Mouse (Mus musculus) urinary bladder, postnatal 10 days (tissue): ENCODE results near the gene Nt5e.

Experiments
- DNase-seq: peaks from one replicate; pipeline ENCODE4 v3.0.0; 2022; ENCODE audit warnings: low spot score

The Nt5e gene

GRCm38 (mm10) chr9:88346857-88347256 lies 19.9 kb downstream of the Nt5e start:
- no peak for DNase-seq

GRCm38 (mm10) chr9:88348623-88349022 lies 21.6 kb downstream of the Nt5e start:
- no peak for DNase-seq

GRCm38 (mm10) chr9:88350317-88350716 lies 23.3 kb downstream of the Nt5e start:
- no peak for DNase-seq

GRCm38 (mm10) chr9:88351163-88351562 lies 24.2 kb downstream of the Nt5e start:
- DNase-seq = no peak

- DNase-seq = no peak
Measured at GRCm38 (mm10) chr9:88352741-88353140, 25.7 kb downstream of the Nt5e start.

- DNase-seq = no peak
Measured at GRCm38 (mm10) chr9:88353459-88353858, 26.5 kb downstream of the Nt5e start.

GRCm38 (mm10) chr9:88357173-88357572 lies 30.2 kb downstream of the Nt5e start:
- DNase-seq = no peak

GRCm38 (mm10) chr9:88359140-88359539 lies 32.1 kb downstream of the Nt5e start:
- no peak for DNase-seq

- no peak for DNase-seq
Measured at GRCm38 (mm10) chr9:88361211-88361909, 34.4 kb downstream of the Nt5e start.

- DNase-seq = no peak
Measured at GRCm38 (mm10) chr9:88362055-88362850, 35.3 kb downstream of the Nt5e start.

GRCm38 (mm10) chr9:88363102-88363501 lies 36.1 kb downstream of the Nt5e start:
- DNase-seq = no peak

GRCm38 (mm10) chr9:88366308-88366707 lies 39.3 kb downstream of the Nt5e start:
- DNase-seq = no peak

- DNase-seq = no peak
Measured at GRCm38 (mm10) chr9:88366819-88367218, 39.8 kb downstream of the Nt5e start.

GRCm38 (mm10) chr9:88367322-88367721 lies 40.3 kb downstream of the Nt5e start:
- DNase-seq = no peak

- DNase-seq = no peak
Measured at GRCm38 (mm10) chr9:88367751-88368150, 40.8 kb downstream of the Nt5e start.

- DNase-seq = no peak
Measured at GRCm38 (mm10) chr9:88368476-88368875, 41.5 kb downstream of the Nt5e start.

GRCm38 (mm10) chr9:88369666-88370065 lies 42.7 kb downstream of the Nt5e start:
- DNase-seq = no peak

- DNase-seq = no peak
Measured at GRCm38 (mm10) chr9:88371201-88371600, 44.2 kb downstream of the Nt5e start.

- DNase-seq = no peak
Measured at GRCm38 (mm10) chr9:88373001-88373400, 46.0 kb downstream of the Nt5e start.

- DNase-seq = no peak
Measured at GRCm38 (mm10) chr9:88377483-88377882, 50.5 kb downstream of the Nt5e start.

GRCm38 (mm10) chr9:88379057-88379456 lies 52.1 kb downstream of the Nt5e start:
- DNase-seq = no peak

- no peak for DNase-seq
Measured at GRCm38 (mm10) chr9:88380076-88380475, 53.1 kb downstream of the Nt5e start.

- no peak for DNase-seq
Measured at GRCm38 (mm10) chr9:88380542-88380941, 53.5 kb downstream of the Nt5e start.

- no peak for DNase-seq
Measured at GRCm38 (mm10) chr9:88388826-88389225, 61.8 kb downstream of the Nt5e start.
